Mouse (Mus musculus) hindlimb bud, embryonic 11.5 days (tissue): ENCODE results near the gene Kcnab1.

Source experiments
- DNase-seq: peaks from one replicate; pipeline ENCODE4 v3.0.0-alpha.2; 2012; ENCODE audit warnings: low read depth, low spot score; ENCODE audit errors: extremely low spot score

Gene Kcnab1

GRCm38 (mm10) chr3:65301531-65301930 is 192.3 kb downstream of the Kcnab1 start:
- no peak for DNase-seq

DNA sequence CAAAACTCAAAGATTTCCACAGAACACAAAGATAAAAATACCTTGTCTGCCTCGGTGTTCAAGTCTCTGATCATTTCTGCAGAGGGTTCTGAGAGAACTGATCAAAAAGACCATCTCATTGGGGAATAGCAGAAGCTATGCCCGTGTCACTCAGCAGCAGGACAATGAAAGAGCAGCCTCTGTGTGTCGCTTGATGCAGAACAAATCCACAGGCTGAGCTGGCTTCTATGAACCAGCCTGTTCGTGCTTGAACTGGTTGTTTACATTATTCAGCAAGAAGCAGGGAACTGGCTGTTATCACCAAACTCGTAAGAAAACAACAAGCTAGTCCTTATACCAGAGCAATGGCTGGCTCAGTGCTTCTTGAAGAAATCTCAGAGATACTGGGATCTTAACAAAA is 193.4 kb downstream of the Kcnab1 start:
- no peak for DNase-seq

DNA sequence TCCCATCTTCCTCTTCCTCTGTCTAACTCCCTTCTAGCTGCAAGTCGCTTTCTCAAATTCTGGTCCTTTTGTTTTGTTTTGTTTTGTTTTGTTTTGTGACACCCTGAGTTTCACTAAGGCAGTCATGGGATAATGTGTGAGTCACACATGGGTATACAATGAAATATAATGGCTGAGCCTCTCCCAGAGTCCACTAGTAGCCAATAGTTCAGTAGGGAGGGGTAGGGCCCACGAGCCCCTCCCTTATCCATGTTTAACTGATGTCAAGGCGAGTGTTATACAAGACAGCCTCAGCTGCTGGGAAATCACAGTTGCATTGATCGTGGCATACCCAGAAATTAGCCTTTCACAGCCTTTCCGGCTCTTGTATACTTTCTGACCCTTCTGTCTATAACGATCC is 206.7 kb downstream of the Kcnab1 start:
- no peak for DNase-seq

GRCm38 (mm10) chr3:65316738-65317137 is 207.6 kb downstream of the Kcnab1 start:
- DNase-seq = no peak

DNA sequence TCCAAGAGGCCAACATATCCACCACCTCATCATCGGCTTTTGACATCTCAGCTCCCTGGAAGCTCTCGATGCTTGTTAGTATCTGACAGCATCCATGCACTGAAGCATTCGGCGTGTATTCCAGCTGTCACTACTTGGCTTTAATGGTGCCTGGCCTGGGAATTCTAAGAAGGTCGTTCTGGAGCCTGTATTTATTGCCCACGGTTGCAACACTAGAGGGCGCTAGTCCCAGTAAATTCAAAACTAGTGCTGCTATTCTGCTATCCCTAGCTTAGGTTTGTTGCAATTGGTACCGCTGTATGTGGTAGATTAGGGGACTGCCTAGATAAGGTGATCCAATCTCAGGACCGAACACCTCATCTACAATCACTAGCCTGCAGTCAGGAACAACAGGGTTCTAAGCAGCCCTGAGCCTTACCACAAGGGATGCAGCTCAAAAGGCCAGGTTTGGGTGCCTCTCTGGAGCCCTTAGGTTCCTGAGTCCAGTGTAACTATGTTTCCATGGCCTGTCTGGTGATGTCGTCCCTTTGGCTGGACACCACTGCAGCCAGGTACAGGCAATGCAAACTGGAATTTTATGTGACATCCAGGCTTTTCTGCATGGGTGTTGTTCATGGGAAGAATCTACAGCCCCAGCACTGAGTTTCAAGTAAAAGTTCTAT is 208.8 kb downstream of the Kcnab1 start:
- peak; percentile 6 for DNase-seq

DNA sequence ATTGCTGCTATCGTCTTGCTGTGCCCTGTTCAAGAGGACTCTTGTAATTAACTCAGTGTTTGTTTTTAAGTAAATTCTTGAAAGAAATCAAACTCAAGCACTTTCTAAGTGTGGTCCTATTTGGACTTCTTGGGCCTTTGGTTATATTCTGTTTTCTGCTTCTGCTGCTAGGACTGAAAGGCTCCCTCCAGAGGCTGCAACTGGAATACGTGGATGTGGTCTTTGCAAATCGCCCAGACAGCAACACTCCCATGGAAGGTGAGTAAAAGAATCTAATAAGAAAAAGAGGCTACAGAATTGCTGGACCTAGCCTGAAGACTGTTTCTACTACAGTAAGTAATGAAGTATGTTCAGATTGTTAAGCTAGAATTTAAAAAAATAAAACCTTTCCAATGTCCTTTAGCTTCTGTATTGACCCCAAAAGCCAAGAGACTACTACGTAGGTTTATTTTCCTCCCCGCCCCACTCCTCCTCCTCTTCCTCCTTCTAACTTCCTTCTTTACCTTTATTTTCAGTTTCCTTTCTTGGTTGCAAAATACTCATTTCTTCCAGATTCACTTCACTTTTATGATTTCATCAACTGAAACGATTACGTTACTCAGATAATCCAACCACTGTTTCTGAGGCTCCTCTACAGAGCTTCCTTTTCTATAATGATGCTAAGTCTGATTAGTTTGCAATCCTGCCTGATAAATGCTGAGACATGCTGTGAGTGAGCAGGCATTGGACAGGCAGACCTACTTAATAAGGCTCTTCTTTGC is 210.2 kb downstream of the Kcnab1 start:
- DNase-seq = no peak

DNA sequence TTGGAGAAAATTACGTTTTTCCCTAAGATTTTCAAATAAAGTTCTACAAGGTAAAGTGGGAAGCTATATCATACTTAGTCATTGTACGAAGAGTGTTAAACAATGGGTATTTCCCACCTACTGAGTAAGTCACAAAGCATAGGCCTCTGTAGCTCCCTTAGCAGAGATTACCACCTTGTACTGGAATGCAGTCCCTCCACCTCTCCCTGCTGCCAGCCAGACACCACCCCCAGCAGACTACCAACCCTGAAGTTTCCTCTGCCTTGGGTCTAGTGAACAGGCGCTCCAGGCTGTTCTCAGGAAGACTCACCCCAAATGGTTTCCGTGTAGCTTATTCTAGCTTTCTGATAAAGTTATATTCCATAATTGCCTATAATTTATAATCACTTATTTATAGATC is 211.8 kb downstream of the Kcnab1 start:
- DNase-seq = no peak

GRCm38 (mm10) chr3:65321981-65322779 is 213.0 kb downstream of the Kcnab1 start:
- DNase-seq = no peak

DNA sequence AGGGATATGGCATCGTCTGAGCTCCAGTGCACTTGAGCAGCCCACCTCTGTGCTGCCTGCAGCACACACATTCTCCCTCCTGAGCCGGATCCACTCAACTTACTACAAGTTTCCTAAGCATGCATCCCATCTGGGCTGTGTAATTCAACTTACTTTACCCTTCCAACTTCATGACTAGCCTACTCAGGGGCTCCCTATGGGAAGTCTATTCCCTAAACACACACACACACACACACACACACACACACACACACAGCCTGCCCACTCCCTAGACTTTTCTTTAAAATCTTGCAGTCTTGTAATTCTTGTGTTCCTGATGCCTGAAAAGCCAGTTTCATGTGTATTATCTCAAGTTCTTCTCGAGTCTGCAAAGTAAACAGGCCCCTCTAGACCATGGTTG is 216.1 kb downstream of the Kcnab1 start:
- DNase-seq = no peak

GRCm38 (mm10) chr3:65328814-65329213 is 219.6 kb downstream of the Kcnab1 start:
- DNase-seq = no peak

GRCm38 (mm10) chr3:65337835-65338464 is 228.8 kb downstream of the Kcnab1 start:
- no peak for DNase-seq

DNA sequence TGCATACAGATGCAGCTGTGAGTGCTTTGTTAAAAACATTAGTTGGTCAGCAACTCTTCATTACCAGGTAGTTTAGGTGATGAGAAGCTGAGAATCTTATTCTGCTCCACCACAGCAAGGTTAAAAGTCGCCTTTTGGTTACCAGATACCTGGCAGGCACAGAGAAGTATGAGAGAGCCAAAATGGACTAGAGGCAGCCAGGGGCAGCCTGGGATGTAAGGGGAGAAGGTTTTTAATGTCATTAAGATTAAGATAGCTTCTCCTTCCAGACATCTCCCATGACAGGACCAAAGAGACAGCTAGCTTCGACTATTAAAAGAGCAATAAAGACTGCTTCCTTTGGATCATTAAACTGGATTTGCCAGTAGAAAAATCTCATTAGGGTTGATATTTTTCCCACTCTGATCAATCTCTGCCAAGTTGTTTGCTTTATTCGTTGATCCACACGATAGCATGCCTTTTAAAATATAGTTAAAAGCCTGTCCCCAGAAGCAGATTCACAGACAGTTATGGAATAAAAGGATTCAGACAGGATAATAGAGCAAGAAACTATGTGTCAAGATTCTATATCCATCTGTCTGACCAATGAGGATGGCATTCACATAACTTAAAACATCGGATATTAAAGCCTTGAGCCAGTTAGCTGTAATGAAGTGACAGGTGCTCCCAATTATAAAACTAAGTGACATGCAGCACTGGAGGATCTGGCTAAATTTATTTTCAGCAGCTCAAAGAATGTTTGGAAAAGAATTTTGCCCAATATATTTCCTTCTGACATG is 231.2 kb downstream of the Kcnab1 start:
- DNase-seq = no peak

- DNase-seq = no peak
These were observed 237.0 kb downstream of the Kcnab1 start for GRCm38 (mm10) chr3:65346176-65346575.

- no peak for DNase-seq
These were observed 243.3 kb downstream of the Kcnab1 start for GRCm38 (mm10) chr3:65352278-65353127.

DNA sequence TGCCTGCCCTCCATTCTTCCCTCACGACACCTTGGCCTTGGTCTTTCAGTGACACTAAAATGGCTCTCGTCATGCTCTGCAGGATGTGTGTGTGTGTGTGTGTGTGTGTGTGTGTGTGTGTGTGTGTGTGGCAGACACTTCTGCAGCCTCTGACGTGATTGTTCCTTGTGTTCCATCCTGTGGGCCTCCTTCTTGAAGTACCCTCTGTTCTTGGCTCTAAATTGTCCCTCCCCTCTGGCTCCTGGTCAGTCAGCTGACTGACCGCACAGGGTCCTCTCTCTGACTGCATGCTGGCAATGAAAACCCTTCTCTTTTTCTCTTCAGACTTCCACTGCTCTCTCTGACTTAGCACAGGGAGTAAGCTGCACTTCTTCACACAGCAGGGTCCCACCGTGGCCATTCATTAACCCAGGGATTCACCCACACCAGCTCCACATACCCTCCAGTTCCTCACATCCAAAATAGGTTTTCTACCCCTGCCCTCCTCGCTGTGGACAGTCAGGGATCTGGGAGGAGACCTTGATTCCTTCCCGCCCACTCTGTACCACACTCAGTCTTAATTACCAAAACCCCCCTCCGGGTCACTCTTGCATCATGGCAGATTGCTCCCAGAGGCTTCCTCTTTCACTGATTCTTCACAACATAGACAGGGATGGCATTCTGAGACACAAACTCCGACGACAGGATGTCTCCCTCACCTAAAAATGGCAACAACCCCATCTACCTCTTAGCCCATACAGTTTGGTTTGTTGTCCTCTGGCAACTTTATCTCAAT is 244.3 kb downstream of the Kcnab1 start:
- DNase-seq = no peak

DNA sequence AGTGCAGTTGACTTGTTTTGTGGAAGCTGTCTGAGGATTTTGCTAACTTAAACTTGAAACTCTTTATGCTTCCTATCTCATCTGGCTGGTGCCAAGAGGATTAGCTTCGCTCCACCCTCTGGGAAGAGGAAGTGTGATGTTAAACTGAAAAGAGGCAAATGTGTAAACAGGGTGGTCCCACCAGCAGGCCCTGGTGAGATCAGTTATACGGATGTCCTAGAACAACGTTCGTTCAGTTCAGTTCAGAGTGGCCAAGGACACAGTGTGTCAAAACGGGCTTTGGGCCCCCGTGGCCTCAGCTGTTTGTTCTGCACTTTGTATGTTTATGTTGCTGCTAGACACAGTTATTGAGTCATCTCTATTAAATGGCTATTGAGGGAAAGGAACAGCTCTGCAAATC is 246.3 kb downstream of the Kcnab1 start:
- DNase-seq = no peak

DNA sequence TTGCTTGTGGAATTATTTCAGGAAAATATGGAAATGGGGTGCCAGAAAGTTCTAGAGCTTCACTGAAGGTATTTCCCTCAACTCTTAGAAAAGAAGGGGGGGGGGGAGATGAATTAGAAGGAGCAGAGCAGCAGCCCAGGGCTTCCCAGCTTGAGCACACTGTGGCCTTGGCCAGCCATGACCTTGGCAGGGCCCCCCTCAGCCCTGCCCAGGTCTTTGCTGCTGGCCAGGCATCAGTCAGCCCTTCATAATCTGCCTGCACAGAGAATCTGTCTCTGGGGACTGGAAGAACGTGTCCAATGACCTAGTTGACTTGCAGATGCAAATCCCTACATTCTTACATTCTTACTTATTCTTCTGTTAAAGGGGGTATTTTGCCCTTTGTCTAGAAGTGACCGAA is 249.1 kb downstream of the Kcnab1 start:
- no peak for DNase-seq

DNA sequence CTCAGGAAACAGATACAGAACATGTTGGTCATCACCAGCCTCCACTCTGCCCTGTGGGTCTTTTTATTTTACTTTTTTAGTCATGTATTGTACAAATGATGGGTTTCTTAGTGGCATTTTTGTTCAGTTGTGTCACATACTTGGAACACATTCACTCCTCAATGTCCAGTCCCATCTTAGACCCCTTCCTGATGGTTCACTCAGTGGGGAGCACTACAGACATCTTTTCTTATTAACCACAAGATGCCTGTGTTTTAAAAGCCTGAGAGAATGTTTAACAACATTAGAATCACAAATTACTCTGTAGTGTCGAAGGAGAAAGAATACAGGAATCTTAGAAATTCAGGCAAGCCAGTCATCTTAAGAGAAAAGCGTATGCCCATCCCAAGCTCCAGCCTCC is 249.7 kb downstream of the Kcnab1 start:
- DNase-seq = no peak
